Mouse (Mus musculus): Measurements from ENCODE around the gene Nudt21. TPM values are rescaled to one million over a fixed set of nuclear protein-coding genes. Genes with fewer than 3 reads are reported as not detected.

Gene Nudt21
- total RNA-seq (2021) = 10 to 100 TPM; 49.9 to 58.5 TPM

GRCm38 (mm10) chr8:94036944-94037524 is at the start of gene Nudt21, which contains the start of gene Ogfod1:
TSS of gene Nudt21 (minus strand) at chr8:94037031.
TSS of gene Ogfod1 (plus strand) at chr8:94037198.
- peak; percentile 69 to 85 for DNase-seq (ENCODE audit: extremely low spot score in 1 of 2, low spot score in 1 of 2)

DNA sequence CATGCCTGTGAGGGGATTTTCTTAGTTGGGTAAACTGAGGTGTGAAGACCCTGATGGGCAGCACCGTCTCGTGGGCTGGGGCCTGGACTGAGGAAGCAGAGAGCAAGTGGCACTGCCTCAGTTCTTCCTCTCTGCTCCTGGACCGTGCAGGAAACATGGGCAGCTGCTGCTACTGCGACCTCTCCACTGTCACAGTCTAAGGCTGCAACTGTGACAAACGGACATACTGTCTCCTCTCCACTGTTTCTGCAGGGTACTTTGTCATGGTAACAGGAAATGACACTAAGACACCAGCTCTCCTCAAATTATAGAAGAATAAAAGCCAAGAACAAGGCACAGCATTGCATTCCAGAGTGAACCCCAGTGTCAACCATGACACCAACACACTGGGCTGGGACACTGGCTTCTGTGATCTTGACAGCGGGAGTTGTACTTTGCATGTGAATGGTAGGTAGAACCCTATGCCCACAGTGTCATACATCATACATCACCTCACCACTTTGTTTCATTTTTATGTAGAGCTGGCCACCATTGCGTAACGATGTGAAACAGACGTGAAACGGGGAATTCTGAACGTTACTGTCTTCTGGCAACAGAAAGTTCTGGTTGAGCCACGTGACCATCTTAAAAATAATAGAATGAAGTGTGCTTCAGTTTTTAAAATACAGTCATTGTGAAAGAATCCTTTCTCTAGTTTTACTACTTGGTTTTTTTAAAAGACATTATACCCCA is 39.8 kb upstream of the Nudt21 start:
- DNase-seq (ENCODE audit: extremely low spot score in 1 of 2, low spot score in 1 of 2) = no peak

GRCm38 (mm10) chr8:94068793-94069192 is 32.0 kb upstream of the Nudt21 start:
- DNase-seq (ENCODE audit: extremely low spot score in 1 of 2, low spot score in 1 of 2) = no peak

DNA sequence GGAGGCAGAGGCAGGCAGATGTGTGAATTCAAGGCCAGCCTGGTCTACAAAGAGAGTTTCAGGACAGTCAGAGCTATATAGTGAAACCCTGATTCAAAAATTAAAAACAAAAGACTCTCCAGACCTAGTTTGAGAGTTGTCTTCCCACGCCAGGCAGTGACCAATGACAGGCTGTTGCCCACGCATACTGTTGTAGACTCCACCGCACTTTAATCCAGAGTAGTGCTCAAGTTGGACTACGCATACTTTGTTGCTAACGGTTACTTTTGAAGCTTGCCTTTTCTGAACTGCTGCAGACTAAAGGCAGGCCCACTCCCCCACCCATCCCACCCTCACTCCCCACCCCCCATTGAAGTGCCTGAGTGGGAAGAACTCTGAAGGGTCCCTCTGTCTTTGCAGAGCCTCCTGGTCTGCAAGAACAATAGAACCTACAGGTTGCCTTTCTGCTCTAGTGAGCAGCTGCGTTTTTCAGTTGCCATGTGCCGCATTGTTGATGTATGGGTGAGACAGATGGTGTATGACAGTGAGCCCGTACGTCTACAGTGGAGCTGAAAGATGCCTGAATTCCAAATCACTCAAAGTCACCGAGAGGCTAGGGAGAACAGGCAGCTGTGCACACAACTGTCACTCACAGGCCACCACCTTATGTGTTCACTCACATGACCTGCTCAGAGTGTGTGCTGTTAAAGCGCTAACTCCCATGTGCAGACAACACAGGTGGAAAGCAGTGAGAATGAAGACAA is 29.5 kb upstream of the Nudt21 start:
- no peak for DNase-seq (ENCODE audit: extremely low spot score in 1 of 2, low spot score in 1 of 2)

DNA sequence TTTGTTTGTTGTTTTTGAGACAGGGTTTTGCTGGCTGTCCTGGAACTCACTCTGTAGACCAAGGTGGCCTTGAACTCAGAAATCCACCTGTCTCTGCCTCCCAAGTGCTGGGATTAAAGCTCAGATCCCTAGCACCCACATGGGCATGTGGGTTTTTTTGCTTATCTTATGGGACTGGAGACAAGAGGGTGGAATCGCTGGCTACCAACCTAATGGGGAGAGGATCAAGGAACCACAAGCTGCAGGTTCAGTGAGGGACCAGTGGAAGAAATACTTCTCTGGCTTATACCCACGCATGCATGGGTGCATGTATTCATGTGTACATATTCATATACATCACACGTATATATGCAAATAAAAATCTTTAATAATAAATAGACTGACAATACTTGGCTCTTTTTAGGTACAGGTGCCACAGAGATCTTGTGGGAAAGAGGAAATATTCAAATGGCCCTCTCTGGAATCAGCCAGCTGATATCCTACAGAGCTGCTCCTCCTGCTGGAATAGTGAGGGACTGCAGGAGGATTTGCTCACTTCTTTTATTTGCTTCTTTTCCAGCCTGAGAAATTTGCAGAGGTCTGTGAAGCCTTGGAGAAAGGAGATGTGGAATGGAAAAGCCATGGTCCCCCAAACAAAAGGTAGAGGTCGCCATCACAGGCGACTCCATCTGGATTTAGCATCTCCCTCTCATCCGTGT is 20.5 kb upstream of the Nudt21 start:
- DNase-seq (ENCODE audit: extremely low spot score in 1 of 2, low spot score in 1 of 2) = peak; percentile 30 to 75

GRCm38 (mm10) chr8:94052696-94053095 is 15.9 kb upstream of the Nudt21 start:
- DNase-seq (ENCODE audit: extremely low spot score in 1 of 2, low spot score in 1 of 2) = no peak

DNA sequence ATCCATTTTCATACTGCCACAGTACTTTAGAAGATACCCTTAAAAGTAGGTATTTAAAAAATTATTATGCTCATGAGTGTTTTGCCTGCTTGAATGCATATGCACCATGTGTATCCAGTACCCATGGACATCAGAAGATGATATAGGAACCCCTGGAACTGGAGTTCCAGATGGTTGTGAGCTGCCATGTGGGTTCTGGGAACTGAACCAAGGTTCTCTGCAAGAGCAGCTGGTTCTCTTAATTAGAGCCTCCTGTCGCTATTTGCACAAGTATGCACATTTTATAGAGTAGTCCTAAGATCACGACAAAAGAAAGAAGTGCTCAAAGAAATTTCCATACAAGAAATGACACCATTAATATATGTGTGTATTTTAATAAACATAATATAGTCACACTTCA is 11.0 kb upstream of the Nudt21 start:
- peak in 1 of 2 experiments; percentile 29 for DNase-seq (ENCODE audit: extremely low spot score in 1 of 2, low spot score in 1 of 2)

GRCm38 (mm10) chr8:94037806-94038205 is 975 bp upstream of the Nudt21 start:
- DNase-seq (ENCODE audit: extremely low spot score in 1 of 2, low spot score in 1 of 2) = no peak

DNA sequence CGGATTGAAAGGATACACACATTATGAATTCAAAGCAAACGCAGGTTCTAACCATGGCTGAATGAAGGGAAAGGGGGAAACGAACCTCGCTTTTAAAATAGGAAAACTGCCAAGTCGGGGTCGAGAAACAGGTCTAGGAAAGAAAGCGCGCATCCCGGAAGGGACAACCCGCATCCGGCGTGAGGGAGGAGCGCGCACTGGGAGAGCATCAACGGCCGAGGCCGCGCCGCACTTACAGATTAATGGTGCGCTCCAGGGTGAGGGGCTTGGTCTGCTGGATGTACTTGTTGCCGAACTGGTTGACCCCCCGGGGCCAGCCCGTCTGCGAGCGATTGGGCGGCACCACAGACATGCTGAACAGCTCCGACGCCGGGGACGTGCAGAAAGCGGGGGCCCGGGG is 290 bp downstream of the Nudt21 start:
- DNase-seq (ENCODE audit: extremely low spot score in 1 of 2, low spot score in 1 of 2) = peak; percentile 40

DNA sequence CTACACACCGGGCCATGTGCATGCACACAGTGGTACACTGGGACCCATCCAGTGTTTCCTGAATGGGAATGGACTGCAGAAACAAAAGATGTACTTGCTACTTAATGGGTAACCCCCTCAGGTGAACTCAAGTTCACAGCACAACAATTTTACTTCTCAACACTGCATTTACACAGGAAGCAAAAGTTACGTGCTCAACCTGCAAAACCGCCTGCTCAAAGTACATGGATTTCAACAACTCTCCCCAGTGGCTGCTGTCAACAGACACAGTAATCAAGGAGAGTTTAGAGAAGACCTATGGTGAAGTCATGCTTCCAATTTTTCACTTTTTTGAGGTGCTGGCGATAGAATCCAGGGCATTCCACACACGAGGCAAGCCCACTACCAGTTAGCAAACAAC is 1.6 kb downstream of the Nudt21 start:
- DNase-seq (ENCODE audit: extremely low spot score in 1 of 2, low spot score in 1 of 2) = no peak

DNA sequence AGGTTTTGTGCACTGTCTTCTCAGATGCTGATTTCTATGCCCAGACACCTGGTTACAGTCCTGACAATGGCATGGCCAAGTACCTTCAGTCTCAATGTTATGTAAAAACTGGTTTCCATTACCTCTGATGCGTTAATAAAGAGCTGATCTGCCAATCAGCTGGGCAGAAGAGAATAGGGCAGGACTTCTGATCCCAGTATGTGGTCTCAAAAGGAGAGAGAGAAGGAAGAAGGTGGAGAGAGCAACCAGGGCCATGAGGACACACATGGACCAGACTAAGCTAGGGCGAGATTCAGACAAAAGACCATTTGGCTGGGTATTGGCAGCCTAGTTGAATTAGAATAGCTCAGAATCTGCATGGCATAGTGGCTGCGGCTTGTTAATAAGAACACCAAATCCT is 3.2 kb downstream of the Nudt21 start:
- DNase-seq (ENCODE audit: extremely low spot score in 1 of 2, low spot score in 1 of 2) = no peak

DNA sequence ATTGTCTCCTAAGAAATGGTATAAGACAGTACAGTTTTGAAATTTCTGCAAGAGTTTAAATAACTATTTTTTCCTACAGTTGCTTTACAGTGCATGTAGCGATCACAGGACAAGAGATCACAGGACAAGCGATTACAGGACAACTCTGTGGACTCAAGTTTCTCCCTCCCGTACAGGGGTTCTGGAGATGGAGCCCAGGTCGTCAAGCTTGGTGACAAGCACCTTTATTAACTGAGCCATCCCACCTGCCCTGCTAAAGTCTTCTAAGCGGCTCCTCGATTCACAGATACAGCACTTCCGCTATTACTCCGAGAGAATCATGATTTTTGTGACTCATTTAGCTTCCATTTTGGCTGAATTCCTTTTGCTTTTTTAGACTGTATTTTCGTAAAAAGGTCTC is 7.1 kb downstream of the Nudt21 start:
- no peak for DNase-seq (ENCODE audit: extremely low spot score in 1 of 2, low spot score in 1 of 2)

- no peak for DNase-seq (ENCODE audit: extremely low spot score in 1 of 2, low spot score in 1 of 2)
Observed at GRCm38 (mm10) chr8:94023916-94024315, 12.9 kb downstream of the Nudt21 start.

DNA sequence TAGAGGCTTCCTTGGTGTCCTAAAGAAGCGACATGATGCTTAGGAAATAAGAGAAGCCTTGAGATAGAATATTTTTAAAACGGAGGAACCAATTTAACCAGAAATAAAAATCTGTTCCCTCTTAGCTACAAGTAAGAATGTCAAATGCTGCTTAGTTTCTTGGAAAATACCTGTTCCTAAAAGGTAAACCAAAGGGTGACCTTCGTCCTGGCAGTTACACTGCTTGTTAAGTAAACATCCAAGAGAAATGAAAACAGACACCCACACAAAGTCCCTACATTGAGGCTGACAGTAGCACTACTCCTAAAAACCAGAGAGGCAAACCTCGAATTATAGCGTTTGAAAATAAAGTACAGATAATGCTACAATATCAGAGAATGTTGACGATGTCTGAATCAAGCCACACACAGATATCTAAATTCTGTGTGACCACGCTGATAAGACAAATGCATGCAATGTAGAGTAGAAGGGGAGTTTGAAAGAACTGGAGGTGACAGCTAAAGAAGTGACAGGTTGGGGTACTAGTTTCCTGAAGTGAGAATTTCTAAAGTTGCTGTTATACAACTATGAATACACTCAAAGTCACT is 23.7 kb downstream of the Nudt21 start:
- no peak for DNase-seq (ENCODE audit: extremely low spot score in 1 of 2, low spot score in 1 of 2)

DNA sequence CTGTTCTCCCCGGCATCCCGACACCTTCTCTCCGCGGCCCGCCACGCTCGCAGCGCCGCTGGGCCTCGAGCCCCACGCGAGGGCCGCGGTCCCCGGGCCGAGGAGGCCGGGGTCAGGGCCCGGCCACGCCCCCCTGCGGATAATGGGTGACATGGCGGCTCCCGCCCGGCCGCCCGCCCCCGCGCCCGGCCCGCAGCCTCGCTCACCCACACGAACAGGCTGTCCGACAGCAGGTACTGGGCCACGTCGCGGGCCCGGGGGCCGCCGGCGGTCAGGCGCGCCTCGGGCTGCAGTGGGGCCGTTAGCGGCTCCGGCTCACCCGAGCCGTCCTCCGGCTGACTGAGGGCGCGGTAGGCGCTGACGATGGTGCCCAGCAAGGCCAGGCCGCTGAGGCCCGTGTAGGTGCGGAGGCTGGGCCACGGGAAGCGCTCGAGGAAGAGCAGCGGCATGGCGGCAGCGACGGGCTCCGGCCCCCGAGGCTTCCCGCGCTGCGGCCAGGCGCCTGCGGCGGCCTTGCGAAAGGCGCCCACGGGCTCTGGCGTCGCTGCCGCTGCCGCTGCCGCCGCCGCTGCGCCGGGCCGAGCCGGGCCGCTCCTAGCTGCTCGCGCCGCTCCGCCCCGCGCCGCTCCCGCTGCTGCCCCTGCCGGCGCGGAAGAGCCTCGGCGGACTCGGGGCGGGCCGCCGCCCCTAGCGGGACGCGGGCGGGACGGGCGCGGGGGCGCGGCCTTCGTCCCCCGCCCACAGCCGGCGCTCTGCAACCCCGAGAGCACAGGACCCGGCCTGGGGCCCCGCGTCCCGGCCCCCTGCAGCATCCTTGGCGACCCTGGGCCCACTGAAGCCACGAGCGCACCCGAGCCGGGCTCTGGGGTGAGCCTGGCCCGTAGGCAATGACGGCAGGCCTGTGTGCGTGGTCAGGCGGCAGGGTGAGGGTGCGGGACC is 24.5 kb downstream of the Nudt21 start, which contains the start of gene Amfr:
Amfr (minus strand) TSS at position 830 of the 939 bp plus-strand sequence.
- DNase-seq (ENCODE audit: extremely low spot score in 1 of 2, low spot score in 1 of 2) = peak; percentile 39 to 45

DNA sequence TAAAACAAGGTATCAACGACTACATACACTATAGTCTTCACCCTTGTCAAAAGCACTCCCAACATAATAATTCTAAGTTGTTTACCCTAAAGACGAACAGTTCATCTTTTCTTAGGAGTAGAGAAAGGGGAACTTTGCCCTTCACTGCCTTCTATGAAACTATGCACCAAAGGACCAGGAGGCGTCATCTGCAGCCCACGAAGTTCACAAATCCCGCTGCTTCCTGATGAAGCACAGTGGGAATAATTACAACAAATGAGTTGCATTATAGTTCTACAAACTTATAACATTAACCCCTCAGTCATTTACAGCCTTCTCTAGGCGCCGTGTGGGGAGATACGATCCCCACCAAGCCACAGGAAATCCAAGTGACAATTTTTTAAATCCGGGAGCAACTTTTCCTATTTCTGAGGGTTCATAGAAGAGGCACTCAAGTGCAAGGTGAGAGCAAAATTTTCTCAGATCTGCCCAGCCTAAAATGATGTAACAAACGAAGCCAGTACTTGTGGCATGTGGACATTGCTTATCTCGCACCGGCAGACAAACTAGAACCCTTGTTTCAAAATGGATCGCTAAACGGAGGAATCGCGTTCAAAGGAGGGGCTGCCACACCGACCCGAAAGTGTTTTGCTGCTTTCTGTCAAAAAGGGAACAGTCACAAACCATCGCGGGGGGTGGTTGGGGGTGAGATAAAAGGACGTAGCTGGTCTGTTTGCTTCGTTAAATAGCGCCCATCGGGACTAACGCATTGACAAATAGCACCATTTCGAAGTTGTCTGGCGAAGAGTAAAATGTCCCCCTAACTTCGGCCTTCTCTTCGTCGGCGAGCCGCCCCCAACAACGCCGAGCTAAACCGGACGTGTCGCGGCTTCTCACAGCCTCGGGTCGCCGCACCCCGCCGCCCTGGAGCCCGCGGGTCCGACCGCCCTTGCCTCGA is 25.5 kb downstream of the Nudt21 start:
- no peak for DNase-seq (ENCODE audit: extremely low spot score in 1 of 2, low spot score in 1 of 2)

DNA sequence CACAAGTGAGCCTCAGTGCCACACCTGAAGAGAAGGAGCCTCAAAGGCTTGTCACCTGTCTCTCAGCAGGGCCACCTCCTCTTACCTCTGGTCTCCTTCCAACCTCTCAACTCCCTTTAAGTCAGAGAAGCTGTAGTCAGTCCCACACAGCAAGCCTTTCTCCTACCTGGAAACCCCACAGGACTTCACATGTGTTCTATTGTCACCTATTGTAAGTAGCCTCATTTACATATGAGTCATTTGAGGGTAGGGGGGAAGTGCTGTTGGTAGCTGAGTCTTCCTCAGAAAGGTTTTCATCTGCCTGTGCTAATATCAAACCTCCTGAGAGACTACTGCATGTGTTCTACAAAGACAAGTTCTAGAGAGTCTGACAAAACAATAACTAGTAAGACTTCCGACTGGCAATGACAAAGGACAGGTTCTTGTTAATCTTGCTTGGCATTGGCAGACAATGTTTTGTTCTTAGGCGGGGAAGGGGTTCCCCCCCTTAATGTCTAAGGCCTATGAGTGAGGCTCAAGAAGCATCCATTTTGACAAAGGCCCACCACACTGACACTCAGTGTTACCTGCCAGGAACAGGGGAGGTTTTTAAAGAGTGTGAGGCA is 26.6 kb downstream of the Nudt21 start:
- no peak for DNase-seq (ENCODE audit: extremely low spot score in 1 of 2, low spot score in 1 of 2)
